Mouse (Mus musculus) midbrain, embryonic 16.5 days (tissue): ENCODE measurements around the gene D030056L22Rik. TPM values are rescaled to one million over a fixed set of nuclear protein-coding genes. Genes with fewer than 3 reads are reported as not detected.

Experiments
- ATAC-seq: fragments of 200-750 bp; cut with Nextera tagmentation; 2 replicates; pipeline ENCODE4 v1.8.0; 2017; ENCODE audit warnings: moderate TSS enrichment
- H3K27ac ChIP-seq: fragments of 300-500 bp; sonication (generic); 2 replicates; pipeline ENCODE4 v1.5.1; 2014; ENCODE audit warnings: mild to moderate bottlenecking, low read length, mixed read lengths
- H3K27me3 ChIP-seq: fragments of 300-500 bp; sonication (generic); 2 replicates; pipeline ENCODE4 v1.6.1; 2014; ENCODE audit warnings: low read depth, low read length, mixed read lengths; ENCODE audit not compliant: control insufficient read depth, insufficient read depth
- H3K36me3 ChIP-seq: fragments of 300-500 bp; sonication (generic); 2 replicates; pipeline ENCODE4 v1.6.1; 2014; ENCODE audit warnings: mild to moderate bottlenecking, low read length, moderate library complexity, mixed read lengths; ENCODE audit not compliant: control insufficient read depth, insufficient read depth
- H3K4me1 ChIP-seq: fragments of 300-500 bp; sonication (generic); 2 replicates; pipeline ENCODE4 v1.6.1; 2014; ENCODE audit warnings: mild to moderate bottlenecking, low read length, mixed read lengths; ENCODE audit not compliant: control insufficient read depth, insufficient read depth
- H3K4me2 ChIP-seq: fragments of 300-500 bp; sonication (generic); 2 replicates; pipeline ENCODE4 v1.6.1; 2014; ENCODE audit warnings: mild to moderate bottlenecking, low read length, mixed read lengths
- H3K4me3 ChIP-seq: fragments of 300-500 bp; sonication (generic); 2 replicates; pipeline ENCODE4 v1.5.1; 2014; ENCODE audit warnings: low read depth, mild to moderate bottlenecking, low read length, moderate library complexity, mixed read lengths
- H3K9ac ChIP-seq: fragments of 300-500 bp; sonication (generic); 2 replicates; pipeline ENCODE4 v1.6.1; 2014; ENCODE audit warnings: low read depth, low read length, mixed read lengths
- H3K9me3 ChIP-seq: fragments of 300-500 bp; sonication (generic); replicated peaks from 2 replicates; pipeline ENCODE4 v1.6.1; 2014; ENCODE audit warnings: mild to moderate bottlenecking, low read length, mixed read lengths; ENCODE audit not compliant: control insufficient read depth, poor library complexity, severe bottlenecking
- WGBS: fragments of 180-500 bp; shearing (Covaris S2); extraction: QIAGEN DNeasy Blood & Tissue Kit; methylation state at CpG from one replicate; pipeline ENCODE4 v1.1.7; 2014; 5-methylcytosine and 5-hydroxymethylcytosine counted together
- polyA plus RNA-seq: library from polyadenylated mRNA; unstranded; fragments of >200 nt; fragmentation: Nextera tagmentation; extraction: Ambion mirVana; gene quantifications from 2 replicates; pipeline ENCODE4 v1.2.1, GENCODE M21; 2015

The D030056L22Rik gene
- polyA plus RNA-seq, 1 experiment from 2014 or later = 43.0 TPM

GRCm38 (mm10) chr19:18687556-18687955 is 25.4 kb upstream of the D030056L22Rik start:
- Histone ChIP-seq H3K27me3 (no peaks in the 10 kb centered on the region), H3K4me3 (no peak overlapping the region), H3K4me1 (no peaks in the 10 kb centered on the region), H3K4me2 (no peak overlapping the region), H3K27ac (no peak overlapping the region), H3K9me3 (no peaks in the 10 kb centered on the region), H3K36me3 (no peaks in the 10 kb centered on the region), H3K9ac (no peak overlapping the region)
- 77% methylated on average over 3 of the region's 3 CpGs for WGBS
- no peak for ATAC-seq

- Histone ChIP-seq H3K9ac (no peak overlapping the region), H3K4me3 (no peak overlapping the region), H3K27me3 (no peaks in the 10 kb centered on the region), H3K4me2 (no peak overlapping the region), H3K4me1 (no peaks in the 10 kb centered on the region), H3K9me3 (no peaks in the 10 kb centered on the region), H3K27ac (no peak overlapping the region), H3K36me3 (peaks cover 4% of the 10 kb centered on the region; the same call in 1 of the 2 replicates)
- WGBS = 90% methylated on average over 3 of the region's 3 CpGs
- no peak for ATAC-seq
These were observed 20.8 kb upstream of the D030056L22Rik start for GRCm38 (mm10) chr19:18692176-18692575.

- Histone ChIP-seq H3K27me3 (no peaks in the 10 kb centered on the region), H3K9me3 (no peaks in the 10 kb centered on the region), H3K4me3 (no peak overlapping the region), H3K4me1 (no peaks in the 10 kb centered on the region), H3K27ac (no peak overlapping the region), H3K9ac (no peak overlapping the region), H3K4me2 (no peak overlapping the region), H3K36me3 (peaks cover 4% of the 10 kb centered on the region; the same call in 1 of the 2 replicates)
- 88% methylated on average over 2 of the region's 2 CpGs for WGBS
- ATAC-seq = no peak
These were observed 20.2 kb upstream of the D030056L22Rik start for GRCm38 (mm10) chr19:18692768-18693167.

- no peak overlapping the region for H3K27ac ChIP-seq
- no peaks in the 10 kb centered on the region for H3K4me1 ChIP-seq
- H3K4me2 ChIP-seq = no peak overlapping the region
- H3K9me3 ChIP-seq = no peaks in the 10 kb centered on the region
- H3K9ac ChIP-seq = no peak overlapping the region
- peaks cover 4% of the 10 kb centered on the region; the same call in 1 of the 2 replicates for H3K36me3 ChIP-seq
- H3K4me3 ChIP-seq = no peak overlapping the region
- H3K27me3 ChIP-seq = no peaks in the 10 kb centered on the region
- no peak for ATAC-seq
- 96% methylated on average over 3 of the region's 3 CpGs for WGBS
These were observed 17.9 kb upstream of the D030056L22Rik start for GRCm38 (mm10) chr19:18695116-18695515.

- Histone ChIP-seq H3K4me1 (no peaks in the 10 kb centered on the region), H3K4me3 (no peak overlapping the region), H3K9me3 (no peaks in the 10 kb centered on the region), H3K27ac (no peak overlapping the region), H3K9ac (no peak overlapping the region), H3K36me3 (peaks cover 4% of the 10 kb centered on the region; the same call in 1 of the 2 replicates), H3K4me2 (no peak overlapping the region), H3K27me3 (no peaks in the 10 kb centered on the region)
- 89% methylated on average over 1 of the region's 1 CpGs for WGBS
- no peak for ATAC-seq
These were observed 17.4 kb upstream of the D030056L22Rik start for GRCm38 (mm10) chr19:18695552-18695951.

- H3K27ac ChIP-seq = no peak overlapping the region
- no peak for ATAC-seq
- H3K4me2 ChIP-seq = no peak overlapping the region
- H3K4me3 ChIP-seq = no peak overlapping the region
- no peak overlapping the region for H3K9ac ChIP-seq
- no peaks in the 10 kb centered on the region for H3K27me3 ChIP-seq
- H3K4me1 ChIP-seq = peaks cover 5% of the 10 kb centered on the region; the same call in 1 of the 2 replicates
- H3K36me3 ChIP-seq = no peaks in the 10 kb centered on the region
- no peaks in the 10 kb centered on the region for H3K9me3 ChIP-seq
These were observed 4.9 kb upstream of the D030056L22Rik start for GRCm38 (mm10) chr19:18708101-18708500.

GRCm38 (mm10) chr19:18710903-18711302 is 2.1 kb upstream of the D030056L22Rik start:
- 53% methylated on average over 6 of the region's 6 CpGs for WGBS

GRCm38 (mm10) chr19:18711589-18711988 is 1.4 kb upstream of the D030056L22Rik start:
- ATAC-seq = no peak
- no peaks in the 10 kb centered on the region for H3K36me3 ChIP-seq
- no peaks in the 10 kb centered on the region for H3K9me3 ChIP-seq
- H3K4me3 ChIP-seq = no peak overlapping the region
- 93% methylated on average over 9 of the region's 9 CpGs for WGBS
- peaks cover 23% of the 10 kb centered on the region for H3K4me1 ChIP-seq
- H3K27ac ChIP-seq = no peak overlapping the region
- no peaks in the 10 kb centered on the region for H3K27me3 ChIP-seq
- H3K9ac ChIP-seq = no peak overlapping the region
- no peak overlapping the region for H3K4me2 ChIP-seq

More at GRCm38 (mm10) chr19:18710903-18711302, 2.1 kb upstream of the D030056L22Rik start:
- Histone ChIP-seq H3K9ac (no peak overlapping the region), H3K4me2 (no peak overlapping the region), H3K9me3 (no peaks in the 10 kb centered on the region), H3K27me3 (no peaks in the 10 kb centered on the region), H3K4me1 (peaks cover 23% of the 10 kb centered on the region), H3K36me3 (no peaks in the 10 kb centered on the region), H3K27ac (no peak overlapping the region), H3K4me3 (no peak overlapping the region)
- no peak for ATAC-seq

- ATAC-seq = no peak
- H3K4me3 ChIP-seq = peak overlapping the region; percentile 84
- H3K4me2 ChIP-seq = peak overlapping the region; percentile 55
- no peaks in the 10 kb centered on the region for H3K36me3 ChIP-seq
- H3K27ac ChIP-seq = peak overlapping the region; percentile 94
- H3K4me1 ChIP-seq = peaks cover 23% of the 10 kb centered on the region
- H3K9me3 ChIP-seq = no peaks in the 10 kb centered on the region
- WGBS = 62% methylated on average over 16 of the region's 16 CpGs
- no peaks in the 10 kb centered on the region for H3K27me3 ChIP-seq
- H3K9ac ChIP-seq = peak overlapping the region; percentile 92
These were observed 684 bp upstream of the D030056L22Rik start for GRCm38 (mm10) chr19:18712153-18712865.
